Mouse (Mus musculus): Measurements from ENCODE around the gene Tnfsf8. TPM values are rescaled to one million over a fixed set of nuclear protein-coding genes. Genes with fewer than 3 reads are reported as not detected.

Gene Tnfsf8
- polyA plus RNA-seq (2014; fragmentation: Nextera tagmentation; extraction: Ambion mirVana), result 0.04 and 0.11 TPM in 2 replicates

GRCm38 (mm10) chr4:63860688-63861540, at the start of gene Tnfsf8:
Gene Tnfsf8, minus strand, starts transcription at chr4:63861347.
- Histone ChIP-seq H3K36me3 (ENCODE audit: control insufficient read depth, insufficient read depth, low read length) (no peaks in the 10 kb centered on the region), H3K4me1 (replicated peaks; ENCODE audit: control insufficient read depth, insufficient read depth, low read length) (no peaks in the 10 kb centered on the region), H3K4me2 (ENCODE audit: low read length) (no peak within 1 kb of the TSS), H3K27ac (ENCODE audit: low read depth) (no peak within 1 kb of the TSS), H3K9ac (ENCODE audit: low read length) (no peak within 1 kb of the TSS), H3K4me3 (ENCODE audit: low read depth, low read length) (no peak within 1 kb of the TSS), H3K9me3 (ENCODE audit: control insufficient read depth, low read length) (no peaks in the 10 kb centered on the region), H3K27me3 (replicated peaks; ENCODE audit: control insufficient read depth, insufficient read depth, low read length) (no peaks in the 10 kb centered on the region)
- 81% methylated on average over 19 of the region's 19 CpGs for WGBS
- ATAC-seq (replicated peaks; ENCODE audit: low FRiP score, low TSS enrichment, low read depth) (no peak), DNase-seq (ENCODE audit: low spot score) (no peak)

- H3K27me3 ChIP-seq (replicated peaks; ENCODE audit: control insufficient read depth, insufficient read depth, low read length), result no peaks in the 10 kb centered on the region
- H3K27ac ChIP-seq (ENCODE audit: low read depth), result no peak overlapping the region
- no peak overlapping the region for H3K4me3 ChIP-seq (ENCODE audit: low read depth, low read length)
- H3K4me1 ChIP-seq (replicated peaks; ENCODE audit: control insufficient read depth, insufficient read depth, low read length), result no peaks in the 10 kb centered on the region
- no peak for ATAC-seq (replicated peaks; ENCODE audit: low FRiP score, low TSS enrichment, low read depth)
- WGBS, result 100% methylated on average over 1 of the region's 1 CpGs
- H3K9ac ChIP-seq (ENCODE audit: low read length), result no peak overlapping the region
- H3K9me3 ChIP-seq (ENCODE audit: control insufficient read depth, low read length), result no peaks in the 10 kb centered on the region
- no peak overlapping the region for H3K4me2 ChIP-seq (ENCODE audit: low read length)
- H3K36me3 ChIP-seq (ENCODE audit: control insufficient read depth, insufficient read depth, low read length), result no peaks in the 10 kb centered on the region
- no peak for DNase-seq (ENCODE audit: low spot score)
These were observed 47.4 kb upstream of the Tnfsf8 start for GRCm38 (mm10) chr4:63908511-63908910.

DNA sequence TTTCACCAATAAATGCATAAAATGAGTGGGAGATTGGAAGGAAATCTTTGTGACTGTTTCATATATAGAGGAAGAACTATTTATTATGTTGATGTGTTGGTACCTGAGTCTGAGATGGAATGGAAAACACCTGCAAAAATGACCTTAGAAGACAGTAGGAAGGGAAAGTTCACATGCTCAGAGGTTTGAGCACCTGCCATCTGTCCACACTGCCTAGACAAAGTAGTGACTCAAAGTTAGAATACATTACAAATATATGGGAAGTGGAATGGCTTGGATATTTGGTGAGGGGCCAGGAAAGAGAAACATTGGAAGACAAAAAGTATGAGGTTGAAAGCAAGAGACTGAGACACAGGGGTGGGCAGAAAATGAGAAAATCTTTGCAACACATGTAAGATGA, 46.3 kb upstream of the Tnfsf8 start:
- Histone ChIP-seq H3K36me3 (ENCODE audit: control insufficient read depth, insufficient read depth, low read length) (no peaks in the 10 kb centered on the region), H3K9me3 (ENCODE audit: control insufficient read depth, low read length) (no peaks in the 10 kb centered on the region), H3K4me1 (replicated peaks; ENCODE audit: control insufficient read depth, insufficient read depth, low read length) (no peaks in the 10 kb centered on the region), H3K27ac (ENCODE audit: low read depth) (no peak overlapping the region), H3K9ac (ENCODE audit: low read length) (no peak overlapping the region), H3K4me3 (ENCODE audit: low read depth, low read length) (no peak overlapping the region), H3K27me3 (replicated peaks; ENCODE audit: control insufficient read depth, insufficient read depth, low read length) (no peaks in the 10 kb centered on the region), H3K4me2 (ENCODE audit: low read length) (no peak overlapping the region)
- no peak for ATAC-seq (replicated peaks; ENCODE audit: low FRiP score, low TSS enrichment, low read depth)
- DNase-seq (ENCODE audit: low spot score), result no peak

- WGBS, result 74% methylated on average over 3 of the region's 3 CpGs
- H3K4me2 ChIP-seq (ENCODE audit: low read length), result no peak overlapping the region
- H3K9me3 ChIP-seq (ENCODE audit: control insufficient read depth, low read length), result no peaks in the 10 kb centered on the region
- no peaks in the 10 kb centered on the region for H3K27me3 ChIP-seq (replicated peaks; ENCODE audit: control insufficient read depth, insufficient read depth, low read length)
- H3K4me3 ChIP-seq (ENCODE audit: low read depth, low read length), result no peak overlapping the region
- no peak overlapping the region for H3K27ac ChIP-seq (ENCODE audit: low read depth)
- DNase-seq (ENCODE audit: low spot score) (no peak), ATAC-seq (replicated peaks; ENCODE audit: low FRiP score, low TSS enrichment, low read depth) (no peak)
- H3K36me3 ChIP-seq (ENCODE audit: control insufficient read depth, insufficient read depth, low read length), result no peaks in the 10 kb centered on the region
- H3K9ac ChIP-seq (ENCODE audit: low read length), result no peak overlapping the region
- no peaks in the 10 kb centered on the region for H3K4me1 ChIP-seq (replicated peaks; ENCODE audit: control insufficient read depth, insufficient read depth, low read length)
These were observed 44.9 kb upstream of the Tnfsf8 start for GRCm38 (mm10) chr4:63906050-63906449.

GRCm38 (mm10) chr4:63899081-63899523, 38.0 kb upstream of the Tnfsf8 start:
- no peak overlapping the region for H3K9ac ChIP-seq (ENCODE audit: low read length)
- DNase-seq (ENCODE audit: low spot score) (no peak), ATAC-seq (replicated peaks; ENCODE audit: low FRiP score, low TSS enrichment, low read depth) (no peak)
- H3K4me3 ChIP-seq (ENCODE audit: low read depth, low read length), result no peak overlapping the region
- no peak overlapping the region for H3K4me2 ChIP-seq (ENCODE audit: low read length)
- no peaks in the 10 kb centered on the region for H3K9me3 ChIP-seq (ENCODE audit: control insufficient read depth, low read length)
- no peaks in the 10 kb centered on the region for H3K36me3 ChIP-seq (ENCODE audit: control insufficient read depth, insufficient read depth, low read length)
- WGBS, result 82% methylated on average over 10 of the region's 10 CpGs
- H3K4me1 ChIP-seq (replicated peaks; ENCODE audit: control insufficient read depth, insufficient read depth, low read length), result no peaks in the 10 kb centered on the region
- no peak overlapping the region for H3K27ac ChIP-seq (ENCODE audit: low read depth)
- H3K27me3 ChIP-seq (replicated peaks; ENCODE audit: control insufficient read depth, insufficient read depth, low read length), result no peaks in the 10 kb centered on the region

DNA sequence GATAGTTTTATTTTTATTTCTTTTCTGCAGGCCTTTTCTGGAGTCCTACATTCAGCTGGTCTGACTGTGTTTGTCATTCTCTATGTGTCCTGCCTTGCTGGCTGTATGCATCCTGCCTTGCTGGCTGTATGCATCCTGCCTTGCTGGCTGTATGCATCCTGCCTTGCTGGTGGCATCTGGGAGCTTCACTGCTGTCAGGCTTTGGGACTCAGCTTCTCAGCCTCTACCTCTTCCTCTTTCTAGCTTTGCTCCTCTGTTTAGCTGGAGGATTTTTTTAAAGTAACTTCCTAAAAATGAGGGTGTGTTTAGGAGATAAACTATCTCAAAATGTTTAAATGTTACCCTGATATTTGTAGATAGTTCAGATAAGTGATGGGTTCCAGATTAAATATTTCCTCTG, 36.0 kb upstream of the Tnfsf8 start:
- DNase-seq (ENCODE audit: low spot score), result no peak
- H3K9me3 ChIP-seq (ENCODE audit: control insufficient read depth, low read length), result no peaks in the 10 kb centered on the region
- no peaks in the 10 kb centered on the region for H3K4me1 ChIP-seq (replicated peaks; ENCODE audit: control insufficient read depth, insufficient read depth, low read length)
- no peaks in the 10 kb centered on the region for H3K36me3 ChIP-seq (ENCODE audit: control insufficient read depth, insufficient read depth, low read length)
- no peak overlapping the region for H3K4me2 ChIP-seq (ENCODE audit: low read length)
- H3K27me3 ChIP-seq (replicated peaks; ENCODE audit: control insufficient read depth, insufficient read depth, low read length), result no peaks in the 10 kb centered on the region
- ATAC-seq (replicated peaks; ENCODE audit: low FRiP score, low TSS enrichment, low read depth), result no peak
- no peak overlapping the region for H3K4me3 ChIP-seq (ENCODE audit: low read depth, low read length)
- H3K27ac ChIP-seq (ENCODE audit: low read depth), result no peak overlapping the region
- H3K9ac ChIP-seq (ENCODE audit: low read length), result no peak overlapping the region

DNA sequence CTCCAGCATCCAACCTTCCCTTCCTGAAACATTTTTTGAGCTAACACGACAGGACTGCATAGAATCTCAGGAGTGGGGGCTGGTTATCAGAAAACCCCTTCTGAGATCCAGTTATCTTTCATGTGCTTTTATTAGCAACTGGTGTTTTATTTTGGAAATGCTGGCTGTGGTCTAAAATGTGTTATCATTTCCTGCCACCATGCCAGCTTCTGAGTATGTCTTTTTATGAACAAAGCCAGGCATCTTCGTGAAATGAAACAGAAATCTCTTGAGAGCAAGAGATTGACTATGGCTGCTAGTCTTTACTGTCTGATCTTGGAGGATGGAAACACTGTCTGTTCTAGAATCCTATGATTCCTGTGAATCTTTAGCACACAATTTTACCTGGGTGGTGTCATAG, 25.0 kb upstream of the Tnfsf8 start:
- Histone ChIP-seq H3K36me3 (ENCODE audit: control insufficient read depth, insufficient read depth, low read length) (no peaks in the 10 kb centered on the region), H3K4me1 (replicated peaks; ENCODE audit: control insufficient read depth, insufficient read depth, low read length) (no peaks in the 10 kb centered on the region), H3K4me3 (ENCODE audit: low read depth, low read length) (no peak overlapping the region), H3K9me3 (ENCODE audit: control insufficient read depth, low read length) (no peaks in the 10 kb centered on the region), H3K4me2 (ENCODE audit: low read length) (no peak overlapping the region), H3K9ac (ENCODE audit: low read length) (no peak overlapping the region), H3K27ac (ENCODE audit: low read depth) (no peak overlapping the region), H3K27me3 (replicated peaks; ENCODE audit: control insufficient read depth, insufficient read depth, low read length) (no peaks in the 10 kb centered on the region)
- DNase-seq (ENCODE audit: low spot score) (no peak), ATAC-seq (replicated peaks; ENCODE audit: low FRiP score, low TSS enrichment, low read depth) (no peak)
- 66% methylated on average over 2 of the region's 2 CpGs for WGBS

DNA sequence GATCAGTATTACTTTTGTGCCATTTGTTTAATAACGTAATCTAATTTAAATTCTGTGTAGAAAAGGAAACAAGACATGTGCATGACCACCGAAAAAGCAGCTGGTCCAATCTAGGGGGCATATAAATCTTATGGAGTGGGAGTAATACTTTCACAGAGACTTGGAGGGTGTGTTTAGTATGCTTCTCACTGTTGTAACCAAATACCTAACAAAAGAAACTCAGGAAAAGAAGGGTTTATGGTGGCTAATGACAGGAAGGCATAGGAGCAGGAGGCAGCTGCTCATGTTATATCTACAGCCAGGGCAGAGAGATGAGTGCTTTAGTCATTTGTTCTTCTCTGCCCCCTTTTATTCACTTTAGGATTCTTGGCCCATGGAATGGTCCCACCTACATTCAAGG, 15.6 kb upstream of the Tnfsf8 start:
- Histone ChIP-seq H3K27me3 (replicated peaks; ENCODE audit: control insufficient read depth, insufficient read depth, low read length) (no peaks in the 10 kb centered on the region), H3K4me1 (replicated peaks; ENCODE audit: control insufficient read depth, insufficient read depth, low read length) (no peaks in the 10 kb centered on the region), H3K36me3 (ENCODE audit: control insufficient read depth, insufficient read depth, low read length) (no peaks in the 10 kb centered on the region), H3K9me3 (ENCODE audit: control insufficient read depth, low read length) (no peaks in the 10 kb centered on the region), H3K4me2 (ENCODE audit: low read length) (no peak overlapping the region), H3K27ac (ENCODE audit: low read depth) (no peak overlapping the region), H3K4me3 (ENCODE audit: low read depth, low read length) (no peak overlapping the region), H3K9ac (ENCODE audit: low read length) (no peak overlapping the region)
- WGBS, result 78% methylated on average over 2 of the region's 2 CpGs
- no peak for ATAC-seq (replicated peaks; ENCODE audit: low FRiP score, low TSS enrichment, low read depth)
- no peak for DNase-seq (ENCODE audit: low spot score)

- 92% methylated on average over 3 of the region's 3 CpGs for WGBS
- DNase-seq (ENCODE audit: low spot score), result no peak
These were observed 14.3 kb upstream of the Tnfsf8 start for GRCm38 (mm10) chr4:63875480-63875879.

More at GRCm38 (mm10) chr4:63875480-63875879, 14.3 kb upstream of the Tnfsf8 start:
- Histone ChIP-seq H3K4me3 (ENCODE audit: low read depth, low read length) (no peak overlapping the region), H3K36me3 (ENCODE audit: control insufficient read depth, insufficient read depth, low read length) (no peaks in the 10 kb centered on the region), H3K9me3 (ENCODE audit: control insufficient read depth, low read length) (no peaks in the 10 kb centered on the region), H3K9ac (ENCODE audit: low read length) (no peak overlapping the region), H3K4me1 (replicated peaks; ENCODE audit: control insufficient read depth, insufficient read depth, low read length) (no peaks in the 10 kb centered on the region), H3K27me3 (replicated peaks; ENCODE audit: control insufficient read depth, insufficient read depth, low read length) (no peaks in the 10 kb centered on the region), H3K4me2 (ENCODE audit: low read length) (no peak overlapping the region), H3K27ac (ENCODE audit: low read depth) (no peak overlapping the region)
- no peak for ATAC-seq (replicated peaks; ENCODE audit: low FRiP score, low TSS enrichment, low read depth)
